Mouse (Mus musculus): ENCODE results near the gene Heg1. TPM values are rescaled to one million over a fixed set of nuclear protein-coding genes. Genes with fewer than 3 reads are reported as not detected.

Heg1 gene
- polyA plus RNA-seq, 1 experiment from 2014 or later, result 17.9 TPM

- 87% methylated on average over 2 of the region's 2 CpGs for WGBS
- no peaks in the 10 kb centered on the region for H3K4me1 ChIP-seq
Measured at GRCm38 (mm10) chr16:33668448-33668847, 15.7 kb upstream of the Heg1 start.

GRCm38 (mm10) chr16:33669072-33669471, 15.1 kb upstream of the Heg1 start:
- Histone ChIP-seq H3K9me3 (no peaks in the 10 kb centered on the region), H3K27ac (no peak overlapping the region), H3K4me2 (replicated peaks) (no peak overlapping the region), H3K4me3 (no peak overlapping the region), H3K36me3 (no peaks in the 10 kb centered on the region), H3K9ac (no peak overlapping the region), H3K4me1 (no peaks in the 10 kb centered on the region), H3K27me3 (no peaks in the 10 kb centered on the region)
- ATAC-seq (ENCODE audit: insufficient number of reproducible peaks, insufficient read depth, low FRiP score, low TSS enrichment), result no peak
- 87% methylated on average over 1 of the region's 1 CpGs for WGBS

More at GRCm38 (mm10) chr16:33668448-33668847, 15.7 kb upstream of the Heg1 start:
- Histone ChIP-seq H3K4me2 (replicated peaks) (no peak overlapping the region), H3K4me3 (no peak overlapping the region), H3K27me3 (no peaks in the 10 kb centered on the region), H3K36me3 (no peaks in the 10 kb centered on the region), H3K9me3 (no peaks in the 10 kb centered on the region), H3K27ac (no peak overlapping the region), H3K9ac (no peak overlapping the region)
- no peak for ATAC-seq (ENCODE audit: insufficient number of reproducible peaks, insufficient read depth, low FRiP score, low TSS enrichment)

- no peak for ATAC-seq (ENCODE audit: insufficient number of reproducible peaks, insufficient read depth, low FRiP score, low TSS enrichment)
- H3K27me3 ChIP-seq, result no peaks in the 10 kb centered on the region
- WGBS, result 75% methylated on average over 3 of the region's 3 CpGs
- H3K4me3 ChIP-seq, result no peak overlapping the region
- H3K9me3 ChIP-seq, result no peaks in the 10 kb centered on the region
- H3K4me2 ChIP-seq (replicated peaks), result no peak overlapping the region
- no peak overlapping the region for H3K27ac ChIP-seq
- no peaks in the 10 kb centered on the region for H3K4me1 ChIP-seq
- no peak overlapping the region for H3K9ac ChIP-seq
- H3K36me3 ChIP-seq, result no peaks in the 10 kb centered on the region
Measured at GRCm38 (mm10) chr16:33670340-33670739, 13.8 kb upstream of the Heg1 start.

GRCm38 (mm10) chr16:33670933-33671332, 13.2 kb upstream of the Heg1 start:
- ATAC-seq (ENCODE audit: insufficient number of reproducible peaks, insufficient read depth, low FRiP score, low TSS enrichment), result no peak
- Histone ChIP-seq H3K4me1 (no peaks in the 10 kb centered on the region), H3K36me3 (no peaks in the 10 kb centered on the region), H3K4me3 (no peak overlapping the region), H3K4me2 (replicated peaks) (no peak overlapping the region), H3K9me3 (no peaks in the 10 kb centered on the region), H3K9ac (no peak overlapping the region), H3K27me3 (no peaks in the 10 kb centered on the region), H3K27ac (no peak overlapping the region)
- 88% methylated on average over 2 of the region's 2 CpGs for WGBS

- H3K27ac ChIP-seq, result no peak overlapping the region
- no peaks in the 10 kb centered on the region for H3K27me3 ChIP-seq
- no peaks in the 10 kb centered on the region for H3K9me3 ChIP-seq
- H3K4me2 ChIP-seq (replicated peaks), result no peak overlapping the region
- no peak overlapping the region for H3K4me3 ChIP-seq
- H3K36me3 ChIP-seq, result no peaks in the 10 kb centered on the region
- H3K9ac ChIP-seq, result no peak overlapping the region
- WGBS, result 93% methylated on average over 3 of the region's 4 CpGs
- no peaks in the 10 kb centered on the region for H3K4me1 ChIP-seq
- no peak for ATAC-seq (ENCODE audit: insufficient number of reproducible peaks, insufficient read depth, low FRiP score, low TSS enrichment)
Measured at GRCm38 (mm10) chr16:33672188-33672587, 12.0 kb upstream of the Heg1 start.

GRCm38 (mm10) chr16:33672643-33673042, 11.5 kb upstream of the Heg1 start:
- no peaks in the 10 kb centered on the region for H3K9me3 ChIP-seq
- no peak for ATAC-seq (ENCODE audit: insufficient number of reproducible peaks, insufficient read depth, low FRiP score, low TSS enrichment)
- H3K36me3 ChIP-seq, result no peaks in the 10 kb centered on the region
- no peak overlapping the region for H3K27ac ChIP-seq
- H3K27me3 ChIP-seq, result no peaks in the 10 kb centered on the region
- no peak overlapping the region for H3K4me3 ChIP-seq
- no peak overlapping the region for H3K9ac ChIP-seq
- no peaks in the 10 kb centered on the region for H3K4me1 ChIP-seq
- H3K4me2 ChIP-seq (replicated peaks), result no peak overlapping the region
- WGBS, result 90% methylated on average over 4 of the region's 4 CpGs

GRCm38 (mm10) chr16:33673530-33674109, 10.6 kb upstream of the Heg1 start:
- 49% methylated on average over 14 of the region's 14 CpGs for WGBS

GRCm38 (mm10) chr16:33675151-33675847, 8.9 kb upstream of the Heg1 start:
- Histone ChIP-seq H3K27ac (no peak overlapping the region), H3K4me1 (no peaks in the 10 kb centered on the region), H3K4me2 (replicated peaks) (no peak overlapping the region), H3K36me3 (no peaks in the 10 kb centered on the region), H3K4me3 (no peak overlapping the region), H3K9ac (no peak overlapping the region), H3K27me3 (no peaks in the 10 kb centered on the region), H3K9me3 (no peaks in the 10 kb centered on the region)
- no peak for ATAC-seq (ENCODE audit: insufficient number of reproducible peaks, insufficient read depth, low FRiP score, low TSS enrichment)
- WGBS, result 88% methylated on average over 10 of the region's 10 CpGs

More at GRCm38 (mm10) chr16:33673530-33674109, 10.6 kb upstream of the Heg1 start:
- no peak overlapping the region for H3K27ac ChIP-seq
- ATAC-seq (ENCODE audit: insufficient number of reproducible peaks, insufficient read depth, low FRiP score, low TSS enrichment), result no peak
- H3K27me3 ChIP-seq, result no peaks in the 10 kb centered on the region
- H3K9ac ChIP-seq, result no peak overlapping the region
- H3K4me1 ChIP-seq, result no peaks in the 10 kb centered on the region
- no peak overlapping the region for H3K4me3 ChIP-seq
- no peaks in the 10 kb centered on the region for H3K36me3 ChIP-seq
- H3K9me3 ChIP-seq, result no peaks in the 10 kb centered on the region
- H3K4me2 ChIP-seq (replicated peaks), result no peak overlapping the region

GRCm38 (mm10) chr16:33675848-33676184, 8.4 kb upstream of the Heg1 start:
- Histone ChIP-seq H3K9me3 (no peaks in the 10 kb centered on the region), H3K4me2 (replicated peaks) (no peak overlapping the region), H3K27me3 (no peaks in the 10 kb centered on the region), H3K27ac (no peak overlapping the region), H3K4me3 (no peak overlapping the region), H3K36me3 (no peaks in the 10 kb centered on the region), H3K4me1 (no peaks in the 10 kb centered on the region), H3K9ac (no peak overlapping the region)
- no peak for ATAC-seq (ENCODE audit: insufficient number of reproducible peaks, insufficient read depth, low FRiP score, low TSS enrichment)
- 82% methylated on average over 3 of the region's 3 CpGs for WGBS

- no peak overlapping the region for H3K27ac ChIP-seq
- H3K9ac ChIP-seq, result no peak overlapping the region
- 71% methylated on average over 7 of the region's 7 CpGs for WGBS
- no peaks in the 10 kb centered on the region for H3K4me1 ChIP-seq
- H3K36me3 ChIP-seq, result no peaks in the 10 kb centered on the region
- no peak for ATAC-seq (ENCODE audit: insufficient number of reproducible peaks, insufficient read depth, low FRiP score, low TSS enrichment)
- no peak overlapping the region for H3K4me2 ChIP-seq (replicated peaks)
- no peaks in the 10 kb centered on the region for H3K27me3 ChIP-seq
- H3K4me3 ChIP-seq, result no peak overlapping the region
- H3K9me3 ChIP-seq, result no peaks in the 10 kb centered on the region
Measured at GRCm38 (mm10) chr16:33676347-33677312, 7.5 kb upstream of the Heg1 start.

- H3K4me2 ChIP-seq (replicated peaks), result no peak overlapping the region
- H3K9ac ChIP-seq, result no peak overlapping the region
- ATAC-seq (ENCODE audit: insufficient number of reproducible peaks, insufficient read depth, low FRiP score, low TSS enrichment), result no peak
- H3K4me3 ChIP-seq, result no peak overlapping the region
- no peaks in the 10 kb centered on the region for H3K36me3 ChIP-seq
- no peak overlapping the region for H3K27ac ChIP-seq
- no peaks in the 10 kb centered on the region for H3K9me3 ChIP-seq
- no peaks in the 10 kb centered on the region for H3K4me1 ChIP-seq
- 89% methylated on average over 7 of the region's 7 CpGs for WGBS
- no peaks in the 10 kb centered on the region for H3K27me3 ChIP-seq
Measured at GRCm38 (mm10) chr16:33677313-33677690, 6.9 kb upstream of the Heg1 start.

- Histone ChIP-seq H3K27ac (no peak overlapping the region), H3K36me3 (no peaks in the 10 kb centered on the region), H3K4me3 (no peak overlapping the region), H3K9ac (no peak overlapping the region), H3K4me2 (replicated peaks) (no peak overlapping the region), H3K9me3 (no peaks in the 10 kb centered on the region), H3K27me3 (no peaks in the 10 kb centered on the region), H3K4me1 (no peaks in the 10 kb centered on the region)
- ATAC-seq (ENCODE audit: insufficient number of reproducible peaks, insufficient read depth, low FRiP score, low TSS enrichment), result no peak
- 92% methylated on average over 5 of the region's 5 CpGs for WGBS
Measured at GRCm38 (mm10) chr16:33677901-33678300, 6.3 kb upstream of the Heg1 start.
